Mouse (Mus musculus) mesoderm, embryonic 11.5 days (tissue): ENCODE results near the gene Zfp42.
"Not testable (repeated sequence)": the region's sequence is repeated elsewhere in the genome, so short reads cannot be mapped to it uniquely, and the experiment has no call there.

Experiments used
- DNase-seq: peaks from one replicate; pipeline ENCODE4 v3.0.0-alpha.2; 2012; ENCODE audit warnings: low read depth, low spot score

Gene Zfp42

GRCm38 (mm10) chr8:43306896-43307295 is at the start of gene Zfp42:
Zfp42 (minus strand) TSS chr8:43306980.
- DNase-seq: no peak

- peak; percentile 11 for DNase-seq
Observed at GRCm38 (mm10) chr8:43356069-43356770, 49.4 kb upstream of the Zfp42 start.

GRCm38 (mm10) chr8:43352241-43352640 is 45.5 kb upstream of the Zfp42 start:
- DNase-seq: not testable (repeated sequence)

- no peak for DNase-seq
Observed at GRCm38 (mm10) chr8:43338555-43338954, 31.8 kb upstream of the Zfp42 start.

GRCm38 (mm10) chr8:43333465-43333864 is 26.7 kb upstream of the Zfp42 start:
- peak; percentile 37 for DNase-seq

- no peak for DNase-seq
Observed at GRCm38 (mm10) chr8:43331657-43332056, 24.9 kb upstream of the Zfp42 start.

GRCm38 (mm10) chr8:43329913-43330705 is 23.3 kb upstream of the Zfp42 start:
- DNase-seq: no peak

GRCm38 (mm10) chr8:43328666-43329065 is 21.9 kb upstream of the Zfp42 start:
- no peak for DNase-seq

- no peak for DNase-seq
Observed at GRCm38 (mm10) chr8:43320771-43321170, 14.0 kb upstream of the Zfp42 start.

- no peak for DNase-seq
Observed at GRCm38 (mm10) chr8:43308213-43308612, 1.4 kb upstream of the Zfp42 start.

- DNase-seq: no peak
Observed at GRCm38 (mm10) chr8:43305676-43306075, 1.1 kb downstream of the Zfp42 start.

- no peak for DNase-seq
Observed at GRCm38 (mm10) chr8:43299796-43300195, 7.0 kb downstream of the Zfp42 start.

- no peak for DNase-seq
Observed at GRCm38 (mm10) chr8:43295826-43296225, 11.0 kb downstream of the Zfp42 start.

GRCm38 (mm10) chr8:43294191-43294590 is 12.6 kb downstream of the Zfp42 start:
- DNase-seq: no peak

- no peak for DNase-seq
Observed at GRCm38 (mm10) chr8:43290424-43291111, 16.2 kb downstream of the Zfp42 start.

GRCm38 (mm10) chr8:43289781-43290180 is 17.0 kb downstream of the Zfp42 start:
- DNase-seq: no peak

GRCm38 (mm10) chr8:43288840-43289239 is 17.9 kb downstream of the Zfp42 start:
- DNase-seq: no peak

GRCm38 (mm10) chr8:43287456-43287855 is 19.3 kb downstream of the Zfp42 start:
- no peak for DNase-seq

GRCm38 (mm10) chr8:43283231-43283630 is 23.5 kb downstream of the Zfp42 start:
- DNase-seq: no peak

- no peak for DNase-seq
Observed at GRCm38 (mm10) chr8:43278397-43278796, 28.4 kb downstream of the Zfp42 start.

GRCm38 (mm10) chr8:43260961-43261360 is 45.8 kb downstream of the Zfp42 start:
- no peak for DNase-seq

GRCm38 (mm10) chr8:43257886-43258285 is 48.9 kb downstream of the Zfp42 start:
- DNase-seq: no peak
